Comparison of ENCODE assay signal across 10 mouse cellular contexts in genomic region chr3:82406336-82406735, GRCm38 (mm10). TPM values are rescaled to one million over a fixed set of nuclear protein-coding genes. Genes with fewer than 3 reads are reported as not detected.
A peak's percentile ranks its signal among the peaks of the same experiment; 100 is the strongest.
DNase-seq lines count a peak whose midpoint lies in the region; ATAC-seq and TF ChIP-seq lines count a peak whose summit lies in the region.
"Had no signal": no experiment of that assay in that cellular context is flagged by ENCODE, and none has a peak within 500 bp of the region (broad histone marks: within the 10 kb centered on the region; RNA-seq: fewer than 3 reads in every experiment).

No protein-coding gene starts in this region.

- H3K27ac ChIP-seq in hindbrain, embryonic 13.5 days = no peak overlapping the region
- no peak overlapping the region for H3K27ac ChIP-seq in hindbrain, embryonic 10.5 days
- peak overlapping the region; percentile 73; the same call in 1 of the 2 replicates for H3K27ac ChIP-seq in forebrain, postnatal 0 days (ENCODE audit: low read depth, low read length)
- H3K27ac ChIP-seq: heart, embryonic 13.5 days had no signal

- H3K36me3 ChIP-seq in hindbrain, embryonic 13.5 days = no peaks in the 10 kb centered on the region
- no peaks in the 10 kb centered on the region for H3K36me3 ChIP-seq in hindbrain, embryonic 10.5 days
- no peaks in the 10 kb centered on the region for H3K36me3 ChIP-seq in forebrain, postnatal 0 days (ENCODE audit: insufficient read depth)
- H3K36me3 ChIP-seq: heart, embryonic 13.5 days had no signal

- no peak for DNase-seq in hindbrain, embryonic 10.5 days (ENCODE audit: low spot score)
- peak; percentile 90 for DNase-seq in forebrain, postnatal 0 days
- DNase-seq in layer of hippocampus, postnatal 36 days = peak; percentile 69 to 76
- DNase-seq in right cerebral cortex, postnatal 14 days = peak; percentile 37
- DNase-seq in lung, postnatal 25 days (ENCODE audit: low spot score) = no peak
- DNase-seq: lung, postnatal 4 days had no signal

- H3K27me3 ChIP-seq in hindbrain, embryonic 13.5 days = no peaks in the 10 kb centered on the region
- no peaks in the 10 kb centered on the region for H3K27me3 ChIP-seq in hindbrain, embryonic 10.5 days (ENCODE audit: insufficient read depth, poor library complexity, severe bottlenecking)
- H3K27me3 ChIP-seq in forebrain, postnatal 0 days (ENCODE audit: insufficient read depth, low read length) = no peaks in the 10 kb centered on the region
- H3K27me3 ChIP-seq: heart, embryonic 13.5 days had no signal

- no peak overlapping the region for H3K4me2 ChIP-seq in hindbrain, embryonic 13.5 days
- no peak overlapping the region for H3K4me2 ChIP-seq in forebrain, postnatal 0 days (ENCODE audit: low read depth)
- H3K4me2 ChIP-seq: heart, embryonic 13.5 days had no signal

- H3K9ac ChIP-seq in hindbrain, embryonic 13.5 days = no peak overlapping the region
- no peak overlapping the region for H3K9ac ChIP-seq in forebrain, postnatal 0 days
- H3K9ac ChIP-seq: heart, embryonic 13.5 days had no signal

- H3K4me3 ChIP-seq in hindbrain, embryonic 13.5 days = no peak overlapping the region
- no peak overlapping the region for H3K4me3 ChIP-seq in hindbrain, embryonic 10.5 days
- no peak overlapping the region for H3K4me3 ChIP-seq in forebrain, postnatal 0 days (ENCODE audit: low read depth, low read length)
- H3K4me3 ChIP-seq: heart, embryonic 13.5 days had no signal

- H3K9me3 ChIP-seq in hindbrain, embryonic 13.5 days = no peaks in the 10 kb centered on the region
- no peaks in the 10 kb centered on the region for H3K9me3 ChIP-seq in hindbrain, embryonic 10.5 days
- no peaks in the 10 kb centered on the region for H3K9me3 ChIP-seq in forebrain, postnatal 0 days (ENCODE audit: low read length)
- H3K9me3 ChIP-seq: heart, embryonic 13.5 days had no signal

- 61% methylated on average over 3 of the region's 3 CpGs for WGBS in hindbrain, embryonic 13.5 days
- 91% methylated on average over 3 of the region's 3 CpGs for WGBS in hindbrain, embryonic 10.5 days
- 37% methylated on average over 3 of the region's 3 CpGs for WGBS in forebrain, postnatal 0 days

- ATAC-seq in hindbrain, embryonic 13.5 days (ENCODE audit: low FRiP score) = peak; percentile 46; the same call in 1 of the 2 replicates
- ATAC-seq in forebrain, postnatal 0 days = peak; percentile 95
- no peak for ATAC-seq in inflammation-experienced regulatory T-cells, adult 6 months
- no peak for ATAC-seq in erythroblast, adult 5-6 weeks (replicated peaks; ENCODE audit: low FRiP score, poor library complexity, severe bottlenecking)

- no peak for TF ChIP-seq CTCF in forebrain, postnatal 0 days (IDR thresholded peaks at IDR 0.05; ENCODE audit: low read depth)

- no peaks in the 10 kb centered on the region for H3K4me1 ChIP-seq in hindbrain, embryonic 13.5 days (replicated peaks)
- no peaks in the 10 kb centered on the region for H3K4me1 ChIP-seq in hindbrain, embryonic 10.5 days (replicated peaks)
- peaks cover 11% of the 10 kb centered on the region; the same call in 1 of the 2 replicates for H3K4me1 ChIP-seq in forebrain, postnatal 0 days (ENCODE audit: insufficient read depth)
- H3K4me1 ChIP-seq: heart, embryonic 13.5 days had no signal

RNA-seq across cellular contexts. Expression of gene Map9, which starts 48.5 kb away (rescaled TPM):
- polyA plus RNA-seq in hindbrain, embryonic 13.5 days (2015; fragmentation: Nextera tagmentation; extraction: Ambion mirVana) = 46.1 and 47.1 TPM in 2 replicates
- polyA plus RNA-seq in hindbrain, embryonic 10.5 days (2016; fragmentation: Nextera tagmentation; extraction: Ambion mirVana) = 6.9 TPM in 2 replicates
- 89.2 and 104 TPM in 2 replicates for total RNA-seq in forebrain, postnatal 0 days (2014; rRNA removed)
- polyA plus RNA-seq in forebrain, postnatal 0 days (2015; fragmentation: Nextera tagmentation; extraction: Ambion mirVana) = 115 and 166 TPM in 2 replicates
- 10 to 100 TPM; 74.1 to 80.9 TPM for total RNA-seq in layer of hippocampus, postnatal 36 days (2021)
- polyA plus RNA-seq in inflammation-experienced regulatory T-cells, adult 6 months (2017; shearing (Covaris generic)) = 1 to 10 TPM in 1 of 3 experiments, under 1 TPM in 2; 0.66 to 2.3 (median 0.96) TPM
- total RNA-seq in erythroblast, adult 5-6 weeks (2015; ENCODE audit: low replicate concordance) = not detected in 2 replicates
- total RNA-seq in erythroblast, adult 5-6 weeks (2017; ENCODE audit: low replicate concordance) = not detected in 2 replicates

Comparison
In these comparisons a context has a peak if more than half of its experiments do, and no peak if none do; other contexts are left out.
1. ATAC-seq: peak in hindbrain, embryonic 13.5 days (single experiment) and forebrain, postnatal 0 days (single experiment); none in inflammation-experienced regulatory T-cells, adult 6 months (single experiment) and erythroblast, adult 5-6 weeks (single experiment).
2. DNase-seq: peak in forebrain, postnatal 0 days (single experiment), layer of hippocampus, postnatal 36 days (2 of 2) and right cerebral cortex, postnatal 14 days (single experiment); none in hindbrain, embryonic 10.5 days (single experiment) and lung, postnatal 25 days (single experiment).